Mouse (Mus musculus) left cerebral cortex, adult 2 months (tissue): ENCODE results near the gene Trio. TPM values are rescaled to one million over a fixed set of nuclear protein-coding genes. Genes with fewer than 3 reads are reported as not detected.

Source experiments
- DNase-seq, 2 experiments: peaks; one replicate each; pipeline ENCODE4 v3.0.0; 2021 to 2022; ENCODE audit warnings: low spot score in 2 of 2, mixed read lengths in 1 of 2; ENCODE audit errors: extremely low spot score in 1 of 2
- H3K27ac ChIP-seq: fragments of 200-600 bp; 2 replicates; pipeline ENCODE4 v1.8.1; 2022
- H3K4me3 ChIP-seq: fragments of 200-600 bp; 2 replicates; pipeline ENCODE4 v1.8.1; 2022
- CTCF ChIP-seq: fragments of 200-600 bp; IDR thresholded peaks from 2 replicates; pipeline ENCODE4 v1.8.1; 2022; ENCODE audit warnings: antibody characterized with exemption, mild to moderate bottlenecking, moderate library complexity
- intact Hi-C: fragments of 180-260 bp; cut with DNase I; formaldehyde crosslinking; loops from one replicate; pipeline ENCODE4 v1.15.1; 2025
- total RNA-seq, 2 experiments: library from RNA; stranded (reverse); gene quantifications; 2 replicates each; pipeline ENCODE4 v1.2.3; 2021

The Trio gene
- total RNA-seq, 2 experiments from 2014 or later, result 252 to 279 TPM

GRCm38 (mm10) chr15:27938886-27939285 lies 86.8 kb downstream of the Trio start:
- H3K4me3 ChIP-seq, result no peak overlapping the region
- DNase-seq, result no peak
- H3K27ac ChIP-seq, result peak overlapping the region; percentile 89
- intact Hi-C loops, result loop anchor here (5.0 kb wide), 1 partner anchor 83 kb away; no protein-coding TSS in a partner anchor
- no peak for TF ChIP-seq CTCF

- TF ChIP-seq CTCF, result no peak
- peak overlapping the region; percentile 89 for H3K27ac ChIP-seq
- peak overlapping the region; percentile 39 for H3K4me3 ChIP-seq
- intact Hi-C loops, result loop anchor here (5.0 kb wide), 1 partner anchor 84 kb away; no protein-coding TSS in a partner anchor
- no peak for DNase-seq
Observed at GRCm38 (mm10) chr15:27937861-27938833, 87.5 kb downstream of the Trio start.

GRCm38 (mm10) chr15:27937003-27937860 lies 88.4 kb downstream of the Trio start:
- peak; percentile 19 for TF ChIP-seq CTCF
- DNase-seq, result peak; percentile 66 to 69
- intact Hi-C loops, result loop anchor here (5.0 kb wide), 1 partner anchor 85 kb away; no protein-coding TSS in a partner anchor
- Histone ChIP-seq H3K4me3 (peak overlapping the region; percentile 39), H3K27ac (peak overlapping the region; percentile 89)

GRCm38 (mm10) chr15:27935772-27936746 lies 89.6 kb downstream of the Trio start:
- H3K27ac ChIP-seq, result peak overlapping the region; percentile 89
- no peak overlapping the region for H3K4me3 ChIP-seq
- no peak for TF ChIP-seq CTCF
- intact Hi-C loops, result loop anchor here (5.0 kb wide), 1 partner anchor 86 kb away; no protein-coding TSS in a partner anchor
- no peak for DNase-seq

GRCm38 (mm10) chr15:27933270-27933669 lies 92.4 kb downstream of the Trio start:
- TF ChIP-seq CTCF, result no peak

GRCm38 (mm10) chr15:27931891-27932290 lies 93.8 kb downstream of the Trio start:
- H3K4me3 ChIP-seq, result no peak overlapping the region
- TF ChIP-seq CTCF, result no peak
- intact Hi-C loops, result no loop called here
- DNase-seq, result no peak
- no peak overlapping the region for H3K27ac ChIP-seq

More at GRCm38 (mm10) chr15:27933270-27933669, 92.4 kb downstream of the Trio start:
- Histone ChIP-seq H3K27ac (no peak overlapping the region), H3K4me3 (no peak overlapping the region)
- intact Hi-C loops, result no loop called here
- DNase-seq, result no peak

GRCm38 (mm10) chr15:27931459-27931858 lies 94.2 kb downstream of the Trio start:
- intact Hi-C loops, result no loop called here
- DNase-seq, result no peak
- H3K4me3 ChIP-seq, result no peak overlapping the region
- no peak for TF ChIP-seq CTCF
- no peak overlapping the region for H3K27ac ChIP-seq

GRCm38 (mm10) chr15:27927614-27928013 lies 98.0 kb downstream of the Trio start:
- no peak for TF ChIP-seq CTCF

GRCm38 (mm10) chr15:27926941-27927340 lies 98.7 kb downstream of the Trio start:
- no peak for TF ChIP-seq CTCF
- intact Hi-C loops, result no loop called here
- no peak overlapping the region for H3K4me3 ChIP-seq
- no peak overlapping the region for H3K27ac ChIP-seq
- DNase-seq, result no peak

More at GRCm38 (mm10) chr15:27927614-27928013, 98.0 kb downstream of the Trio start:
- Histone ChIP-seq H3K4me3 (no peak overlapping the region), H3K27ac (no peak overlapping the region)
- no peak for DNase-seq
- intact Hi-C loops, result no loop called here

- Histone ChIP-seq H3K4me3 (no peak overlapping the region), H3K27ac (no peak overlapping the region)
- no peak for DNase-seq
- TF ChIP-seq CTCF, result no peak
- intact Hi-C loops, result no loop called here
Observed at GRCm38 (mm10) chr15:27926450-27926849, 99.2 kb downstream of the Trio start.
